Mouse (Mus musculus) heart, postnatal 0 days (tissue): ENCODE measurements around the gene Akr1b10.

Source experiments
- CTCF ChIP-seq: IDR thresholded peaks from 2 replicates; pipeline ENCODE4 v1.5.1; 2016; ENCODE audit warnings: antibody characterized with exemption, control low read depth, low read depth
- EP300 ChIP-seq: IDR thresholded peaks from 2 replicates; pipeline ENCODE4 v1.6.1; 2016; ENCODE audit warnings: antibody characterized with exemption, low read depth

DNA sequence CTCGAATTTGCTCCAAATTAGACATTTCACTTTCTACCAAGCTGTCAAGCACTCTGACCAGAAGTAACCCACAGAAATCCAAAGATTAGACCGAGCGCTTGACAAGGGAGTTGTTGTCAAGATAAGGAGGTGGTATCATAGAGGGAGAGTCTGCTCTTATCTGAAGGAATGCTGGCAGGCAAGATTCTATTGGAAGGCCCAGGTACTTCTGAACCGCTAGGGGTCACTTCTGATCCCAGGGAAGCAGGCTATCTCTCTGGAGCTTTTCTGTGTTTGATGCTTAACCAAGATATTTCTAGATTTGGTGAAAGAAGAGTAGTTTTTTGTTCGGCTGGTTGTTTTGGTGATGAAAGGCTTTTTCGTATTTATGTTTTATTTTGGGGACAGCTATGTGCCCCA is 28.7 kb upstream of the Akr1b10 start:
- TF ChIP-seq CTCF (0 out of 2 replicates have a peak, but pooled peaks have one; percentile 7), EP300 (no peak)
